In genomic region chr7:27560291-27560887, GRCm38 (mm10) we compare ENCODE assay signal across 13 mouse cellular contexts. TPM values are rescaled to one million over a fixed set of nuclear protein-coding genes. Genes with fewer than 3 reads are reported as not detected.
DNase-seq lines count a peak whose midpoint lies in the region; ATAC-seq and TF ChIP-seq lines count a peak whose summit lies in the region.
"Had no signal": no experiment of that assay in that cellular context is flagged by ENCODE, and none has a peak within 500 bp of the region (broad histone marks: within the 10 kb centered on the region; RNA-seq: fewer than 3 reads in every experiment).

No protein-coding gene starts in this region.

- H3K9me3 ChIP-seq in lung, postnatal 0 days (ENCODE audit: low read length): no peaks in the 10 kb centered on the region
- H3K9me3 ChIP-seq in heart, embryonic 16.5 days (replicated peaks; ENCODE audit: control insufficient read depth, low read length): no peaks in the 10 kb centered on the region
- H3K9me3 ChIP-seq in neural tube, embryonic 13.5 days: no peaks in the 10 kb centered on the region
- H3K9me3 ChIP-seq: forebrain, embryonic 10.5 days; kidney, embryonic 15.5 days; stomach, embryonic 15.5 days had no signal

- H3K36me3 ChIP-seq in lung, postnatal 0 days (ENCODE audit: insufficient read depth, low read length): peaks cover 13% of the 10 kb centered on the region
- peaks cover 31% of the 10 kb centered on the region for H3K36me3 ChIP-seq in heart, embryonic 16.5 days (ENCODE audit: control insufficient read depth, insufficient read depth)
- peaks cover 79% of the 10 kb centered on the region for H3K36me3 ChIP-seq in neural tube, embryonic 13.5 days

- H3K27me3 ChIP-seq in lung, postnatal 0 days (replicated peaks; ENCODE audit: insufficient read depth, low read length): no peaks in the 10 kb centered on the region
- no peaks in the 10 kb centered on the region for H3K27me3 ChIP-seq in heart, embryonic 16.5 days (ENCODE audit: control insufficient read depth, insufficient read depth, low read length)
- no peaks in the 10 kb centered on the region for H3K27me3 ChIP-seq in neural tube, embryonic 13.5 days
- H3K27me3 ChIP-seq: kidney, embryonic 15.5 days; stomach, embryonic 15.5 days had no signal

- no peaks in the 10 kb centered on the region for H3K4me1 ChIP-seq in lung, postnatal 0 days (ENCODE audit: insufficient read depth, low read depth, low read length)
- peaks cover 9% of the 10 kb centered on the region for H3K4me1 ChIP-seq in heart, embryonic 16.5 days (ENCODE audit: control insufficient read depth, insufficient read depth, low read length)
- no peaks in the 10 kb centered on the region for H3K4me1 ChIP-seq in neural tube, embryonic 13.5 days (replicated peaks)
- H3K4me1 ChIP-seq: kidney, embryonic 15.5 days had no signal

- no peak overlapping the region for H3K27ac ChIP-seq in lung, postnatal 0 days (ENCODE audit: low read length)
- peak overlapping the region; percentile 79 for H3K27ac ChIP-seq in heart, embryonic 16.5 days (ENCODE audit: low read length)
- no peak overlapping the region for H3K27ac ChIP-seq in neural tube, embryonic 13.5 days (replicated peaks)
- H3K27ac ChIP-seq: forebrain, embryonic 10.5 days; kidney, embryonic 15.5 days; stomach, embryonic 15.5 days had no signal

- ATAC-seq in lung, postnatal 0 days: peak; percentile 40
- peak; percentile 93 for ATAC-seq in heart, embryonic 16.5 days (replicated peaks; ENCODE audit: extremely low read depth, insufficient read depth, low FRiP score)
- no peak for ATAC-seq in neural tube, embryonic 13.5 days (ENCODE audit: low read depth)

- no peak for DNase-seq in lung, postnatal 0 days (ENCODE audit: low spot score)
- no peak for DNase-seq in lung, postnatal 25 days (ENCODE audit: low spot score)
- peak; percentile 60 for DNase-seq in gastrocnemius, postnatal 10 days
- DNase-seq in frontal cortex, postnatal 10 days (ENCODE audit: low spot score in 2 of 2): no peak
- DNase-seq in urinary bladder, postnatal 4 days (ENCODE audit: low spot score in 2 of 2): no peak
- DNase-seq in thymus, postnatal 25 days: no peak
- DNase-seq: cerebellum, postnatal 36 days had no signal

- no peak for TF ChIP-seq EP300 in lung, postnatal 0 days (IDR thresholded peaks at IDR 0.05)

- H3K4me3 ChIP-seq in lung, postnatal 0 days (ENCODE audit: low read depth, low read length): no peak overlapping the region
- peak overlapping the region; percentile 34 for H3K4me3 ChIP-seq in heart, embryonic 16.5 days (ENCODE audit: low read length)
- no peak overlapping the region for H3K4me3 ChIP-seq in neural tube, embryonic 13.5 days
- H3K4me3 ChIP-seq: forebrain, embryonic 10.5 days; kidney, embryonic 15.5 days; stomach, embryonic 15.5 days had no signal

- TF ChIP-seq CTCF in lung, postnatal 0 days (IDR thresholded peaks at IDR 0.05): no peak

- 52% methylated on average over 8 of the region's 8 CpGs for WGBS in lung, postnatal 0 days
- 41% methylated on average over 8 of the region's 8 CpGs for WGBS in heart, embryonic 16.5 days
- 78% methylated on average over 8 of the region's 8 CpGs for WGBS in neural tube, embryonic 13.5 days

- no peak overlapping the region for H3K9ac ChIP-seq in lung, postnatal 0 days (replicated peaks; ENCODE audit: low read depth)
- H3K9ac ChIP-seq in heart, embryonic 16.5 days (ENCODE audit: low read length): peak overlapping the region; percentile 16
- H3K9ac ChIP-seq in neural tube, embryonic 13.5 days: 0 out of 2 replicates have a peak overlapping the region, but pooled peaks have one; percentile 23
- H3K9ac ChIP-seq: kidney, embryonic 15.5 days; stomach, embryonic 15.5 days had no signal

- no peak overlapping the region for H3K4me2 ChIP-seq in lung, postnatal 0 days (replicated peaks; ENCODE audit: low read depth, low read length)
- peak overlapping the region; percentile 40 for H3K4me2 ChIP-seq in heart, embryonic 16.5 days (ENCODE audit: low read depth, low read length)
- H3K4me2 ChIP-seq in neural tube, embryonic 13.5 days: no peak overlapping the region
- H3K4me2 ChIP-seq: kidney, embryonic 15.5 days; stomach, embryonic 15.5 days had no signal

RNA-seq across cellular contexts. Expression of gene 2310022A10Rik, which starts 7.4 kb away (rescaled TPM):
- polyA plus RNA-seq in lung, postnatal 0 days (2015; fragmentation: Nextera tagmentation; extraction: Ambion mirVana): 10.5 and 12.3 TPM in 2 replicates
- 100 to 1,000 TPM; 106 to 110 TPM for total RNA-seq in gastrocnemius, postnatal 10 days (2021)
- 40.7 and 41.5 TPM in 2 replicates for polyA plus RNA-seq in heart, embryonic 16.5 days (2015; fragmentation: Nextera tagmentation; extraction: Ambion mirVana)
- polyA plus RNA-seq in neural tube, embryonic 13.5 days (2015; fragmentation: Nextera tagmentation; extraction: Ambion mirVana): 30.9 and 31.9 TPM in 2 replicates

RNA-seq across cellular contexts. Expression of gene Pld3, which starts 7.4 kb away (rescaled TPM):
- 92.4 and 94.5 TPM in 2 replicates for polyA plus RNA-seq in lung, postnatal 0 days (2015; fragmentation: Nextera tagmentation; extraction: Ambion mirVana)
- 10 to 100 TPM; 27.2 to 37.9 TPM for total RNA-seq in gastrocnemius, postnatal 10 days (2021)
- polyA plus RNA-seq in heart, embryonic 16.5 days (2015; fragmentation: Nextera tagmentation; extraction: Ambion mirVana): 58.6 and 63.4 TPM in 2 replicates
- polyA plus RNA-seq in neural tube, embryonic 13.5 days (2015; fragmentation: Nextera tagmentation; extraction: Ambion mirVana): 123 and 128 TPM in 2 replicates

RNA-seq across cellular contexts. Expression of gene Akt2, which starts 31.0 kb away (rescaled TPM):
- polyA plus RNA-seq in lung, postnatal 0 days (2015; fragmentation: Nextera tagmentation; extraction: Ambion mirVana): 64.1 and 72.9 TPM in 2 replicates
- 100 to 1,000 TPM; 128 to 134 TPM for total RNA-seq in gastrocnemius, postnatal 10 days (2021)
- 82.3 and 84.0 TPM in 2 replicates for polyA plus RNA-seq in heart, embryonic 16.5 days (2015; fragmentation: Nextera tagmentation; extraction: Ambion mirVana)
- 59.6 and 66.2 TPM in 2 replicates for polyA plus RNA-seq in neural tube, embryonic 13.5 days (2015; fragmentation: Nextera tagmentation; extraction: Ambion mirVana)

RNA-seq across cellular contexts. Expression of gene Hipk4, which starts 37.3 kb away (rescaled TPM):
- polyA plus RNA-seq in lung, postnatal 0 days (2015; fragmentation: Nextera tagmentation; extraction: Ambion mirVana): 0.27 and 0.31 TPM in 2 replicates
- total RNA-seq in gastrocnemius, postnatal 10 days (2021): under 1 TPM; 0.42 to 0.84 TPM
- 0.25 and 0.38 TPM in 2 replicates for polyA plus RNA-seq in heart, embryonic 16.5 days (2015; fragmentation: Nextera tagmentation; extraction: Ambion mirVana)
- 0.39 and 0.71 TPM in 2 replicates for polyA plus RNA-seq in neural tube, embryonic 13.5 days (2015; fragmentation: Nextera tagmentation; extraction: Ambion mirVana)
- total RNA-seq: hematopoietic stem cell, adult 5-6 weeks had no signal
